Mouse (Mus musculus) neural tube, embryonic 13.5 days (tissue): ENCODE measurements around the gene Slc13a2. TPM values are rescaled to one million over a fixed set of nuclear protein-coding genes. Genes with fewer than 3 reads are reported as not detected.

Experiments
- ATAC-seq: fragments of 200-750 bp; cut with Nextera tagmentation; 2 replicates; pipeline ENCODE4 v1.8.0; 2017; ENCODE audit warnings: low read depth, mild to moderate bottlenecking, moderate TSS enrichment, moderate library complexity
- H3K27ac ChIP-seq: fragments of 300-500 bp; sonication (generic); replicated peaks from 2 replicates; pipeline ENCODE4 v1.5.1; 2015; ENCODE audit warnings: moderate library complexity, mild to moderate bottlenecking, inconsistent platforms
- H3K27me3 ChIP-seq: fragments of 300-500 bp; sonication (generic); 2 replicates; pipeline ENCODE4 v1.6.1; 2015; ENCODE audit warnings: mild to moderate bottlenecking, inconsistent platforms
- H3K36me3 ChIP-seq: fragments of 300-500 bp; sonication (generic); 2 replicates; pipeline ENCODE4 v1.6.1; 2015; ENCODE audit warnings: mild to moderate bottlenecking, inconsistent platforms
- H3K4me1 ChIP-seq: fragments of 300-500 bp; sonication (generic); replicated peaks from 2 replicates; pipeline ENCODE4 v1.6.1; 2015; ENCODE audit warnings: inconsistent platforms
- H3K4me2 ChIP-seq: fragments of 300-500 bp; sonication (generic); 2 replicates; pipeline ENCODE4 v1.6.1; 2015; ENCODE audit warnings: inconsistent platforms, mild to moderate bottlenecking, moderate library complexity
- H3K4me3 ChIP-seq: fragments of 300-500 bp; sonication (generic); 2 replicates; pipeline ENCODE4 v1.5.1; 2015; ENCODE audit warnings: mild to moderate bottlenecking, inconsistent platforms
- H3K9ac ChIP-seq: fragments of 300-500 bp; sonication (generic); 2 replicates; pipeline ENCODE4 v1.6.1; 2015; ENCODE audit warnings: moderate library complexity, mild to moderate bottlenecking, inconsistent platforms
- H3K9me3 ChIP-seq: fragments of 300-500 bp; sonication (generic); 2 replicates; pipeline ENCODE4 v1.6.1; 2016; ENCODE audit warnings: inconsistent platforms
- WGBS: fragments of 180-500 bp; shearing (Covaris S2); methylation state at CpG from one replicate; pipeline ENCODE4 v1.1.7; 2015; 5-methylcytosine and 5-hydroxymethylcytosine counted together
- polyA plus RNA-seq: library from polyadenylated mRNA; unstranded; fragments of >200 nt; fragmentation: Nextera tagmentation; extraction: Ambion mirVana; gene quantifications from 2 replicates; pipeline ENCODE4 v1.2.1, GENCODE M21; 2015

Gene Slc13a2
- polyA plus RNA-seq, 1 experiment from 2014 or later = not detected

DNA sequence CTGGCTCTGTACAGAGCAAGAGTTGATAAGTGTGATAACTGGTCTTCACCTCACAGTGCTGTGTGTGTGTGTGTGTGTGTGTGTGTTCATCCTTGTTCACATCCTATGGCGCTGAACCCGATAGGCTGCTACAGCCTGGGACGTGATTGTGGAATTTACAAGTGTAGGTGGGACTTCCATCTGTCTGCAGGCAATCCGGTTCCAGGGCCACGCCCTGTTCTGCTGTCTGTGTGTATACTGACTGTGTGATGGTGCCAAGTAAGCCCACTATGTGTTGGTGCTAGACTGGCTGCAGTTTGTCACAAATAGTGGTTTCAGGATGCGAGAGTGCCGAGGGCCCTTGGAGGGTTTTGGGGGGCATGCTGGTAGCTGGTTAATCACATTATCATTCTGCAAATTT, 39.7 kb downstream of the Slc13a2 start:
- no peaks in the 10 kb centered on the region for H3K4me1 ChIP-seq
- no peak overlapping the region for H3K27ac ChIP-seq
- no peak overlapping the region for H3K9ac ChIP-seq
- WGBS = 80% methylated on average over 7 of the region's 7 CpGs
- H3K36me3 ChIP-seq = no peaks in the 10 kb centered on the region
- ATAC-seq = no peak
- no peaks in the 10 kb centered on the region for H3K9me3 ChIP-seq
- H3K27me3 ChIP-seq = 0 out of 2 replicates have a peak, but pooled peaks cover 3% of the 10 kb centered on the region
- no peak overlapping the region for H3K4me3 ChIP-seq
- no peak overlapping the region for H3K4me2 ChIP-seq

DNA sequence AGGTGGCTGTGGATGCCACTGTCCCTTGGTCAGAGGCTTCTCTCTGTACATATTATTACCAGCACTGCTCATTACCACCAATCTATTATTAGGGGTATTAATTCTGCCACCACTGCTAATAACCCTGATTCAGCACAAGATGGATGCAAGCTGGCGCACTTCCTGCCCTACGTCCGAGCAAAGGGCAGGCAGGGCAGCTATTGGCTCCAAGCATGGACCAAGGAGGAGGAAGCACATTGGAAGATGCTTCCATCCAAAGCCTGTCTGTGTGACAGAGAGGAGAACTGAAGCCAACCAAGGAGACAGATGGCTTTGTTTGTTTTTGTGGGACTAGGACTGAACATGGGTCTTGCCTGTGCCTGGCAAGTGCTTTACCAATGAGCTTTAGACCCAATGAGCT, 41.0 kb downstream of the Slc13a2 start:
- no peaks in the 10 kb centered on the region for H3K9me3 ChIP-seq
- no peak overlapping the region for H3K4me3 ChIP-seq
- 0 out of 2 replicates have a peak, but pooled peaks cover 3% of the 10 kb centered on the region for H3K27me3 ChIP-seq
- ATAC-seq = no peak
- no peaks in the 10 kb centered on the region for H3K36me3 ChIP-seq
- WGBS = 87% methylated on average over 3 of the region's 3 CpGs
- H3K4me1 ChIP-seq = no peaks in the 10 kb centered on the region
- H3K9ac ChIP-seq = no peak overlapping the region
- H3K27ac ChIP-seq = no peak overlapping the region
- no peak overlapping the region for H3K4me2 ChIP-seq

DNA sequence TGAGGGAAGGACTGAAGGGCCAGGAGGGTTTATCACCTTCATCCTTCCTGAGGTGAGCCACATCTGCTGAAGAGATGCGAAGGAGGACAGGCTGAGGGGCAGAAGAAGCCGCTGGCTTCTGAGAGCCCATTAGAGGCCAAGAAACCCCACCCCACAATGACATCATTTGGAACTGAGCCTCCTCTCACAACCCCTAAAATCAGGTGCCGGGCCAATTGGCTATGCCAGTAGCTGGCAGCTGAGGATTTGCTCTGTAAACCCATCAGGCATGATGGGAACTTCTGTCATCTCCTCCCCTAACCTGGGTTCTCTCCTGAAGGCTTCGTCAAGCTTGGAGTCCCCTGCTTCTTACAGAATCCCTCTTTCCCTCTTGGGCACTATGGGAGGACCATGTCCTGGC, 41.7 kb downstream of the Slc13a2 start:
- Histone ChIP-seq H3K27me3 (0 out of 2 replicates have a peak, but pooled peaks cover 3% of the 10 kb centered on the region), H3K27ac (no peak overlapping the region), H3K4me3 (no peak overlapping the region), H3K4me1 (no peaks in the 10 kb centered on the region), H3K9ac (no peak overlapping the region), H3K36me3 (no peaks in the 10 kb centered on the region), H3K4me2 (no peak overlapping the region), H3K9me3 (no peaks in the 10 kb centered on the region)
- ATAC-seq = no peak
- WGBS = 76% methylated on average over 4 of the region's 4 CpGs

DNA sequence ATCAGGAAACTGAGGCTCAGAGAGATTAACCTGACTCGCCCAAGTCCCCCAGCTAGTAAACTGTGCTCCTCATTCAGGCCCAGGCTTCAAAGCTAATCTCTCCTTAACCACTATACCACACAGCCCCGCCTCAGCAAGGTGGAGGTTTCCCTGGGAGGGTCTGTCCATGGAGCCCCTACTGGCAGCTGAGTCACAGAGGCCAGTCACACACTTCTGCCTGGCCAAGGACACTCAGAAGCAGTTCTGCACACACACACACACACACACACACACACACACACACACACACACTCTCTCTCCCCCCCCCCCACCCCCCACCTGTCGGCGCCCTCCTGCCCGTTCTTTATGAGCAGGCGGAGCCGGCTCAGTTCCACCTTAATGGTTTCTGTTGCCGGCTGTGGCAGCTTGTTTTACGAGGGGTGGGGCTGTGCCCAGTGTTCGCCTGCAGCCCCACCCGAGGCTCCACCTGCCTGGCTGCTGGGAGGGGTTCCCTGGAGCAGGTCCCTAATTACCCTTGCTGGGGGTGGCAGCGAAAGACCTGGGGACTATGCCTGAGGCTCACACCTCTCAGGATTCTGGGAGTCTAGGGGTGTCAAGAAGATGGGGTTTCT, 44.4 kb downstream of the Slc13a2 start:
- WGBS = 16% methylated on average over 8 of the region's 12 CpGs

DNA sequence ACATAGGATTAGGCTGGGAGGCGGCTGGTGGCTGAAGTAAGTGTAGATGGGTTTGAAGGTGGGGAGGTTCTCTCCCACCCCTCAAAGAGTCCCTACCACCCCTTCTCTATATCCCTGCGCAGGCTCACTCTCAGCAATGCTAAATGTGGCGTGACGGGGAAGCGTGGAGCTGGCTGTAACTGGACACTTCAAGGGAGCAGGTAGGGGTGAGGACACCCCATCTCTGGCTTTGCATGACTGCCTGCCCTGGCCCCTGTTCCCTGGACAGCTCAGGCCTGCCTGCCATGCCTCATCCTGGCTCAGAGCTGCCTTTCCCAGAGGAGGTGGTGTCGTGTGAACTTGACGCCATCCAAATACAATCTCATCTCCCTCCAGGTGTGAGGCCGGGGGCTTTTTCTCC, 47.9 kb downstream of the Slc13a2 start:
- H3K27ac ChIP-seq = no peak overlapping the region
- H3K27me3 ChIP-seq = no peaks in the 10 kb centered on the region
- no peak overlapping the region for H3K9ac ChIP-seq
- 0 out of 2 replicates have a peak, but pooled peaks cover 5% of the 10 kb centered on the region for H3K4me1 ChIP-seq
- ATAC-seq = no peak
- no peak overlapping the region for H3K4me3 ChIP-seq
- 77% methylated on average over 8 of the region's 8 CpGs for WGBS
- H3K9me3 ChIP-seq = no peaks in the 10 kb centered on the region
- H3K36me3 ChIP-seq = no peaks in the 10 kb centered on the region
- no peak overlapping the region for H3K4me2 ChIP-seq

More for the DNA sequence above, 44.4 kb downstream of the Slc13a2 start:
- Histone ChIP-seq H3K27me3 (0 out of 2 replicates have a peak, but pooled peaks cover 3% of the 10 kb centered on the region), H3K9ac (no peak overlapping the region), H3K27ac (no peak overlapping the region), H3K9me3 (no peaks in the 10 kb centered on the region), H3K4me2 (no peak overlapping the region), H3K4me1 (0 out of 2 replicates have a peak, but pooled peaks cover 2% of the 10 kb centered on the region), H3K36me3 (no peaks in the 10 kb centered on the region), H3K4me3 (no peak overlapping the region)
- ATAC-seq = no peak

DNA sequence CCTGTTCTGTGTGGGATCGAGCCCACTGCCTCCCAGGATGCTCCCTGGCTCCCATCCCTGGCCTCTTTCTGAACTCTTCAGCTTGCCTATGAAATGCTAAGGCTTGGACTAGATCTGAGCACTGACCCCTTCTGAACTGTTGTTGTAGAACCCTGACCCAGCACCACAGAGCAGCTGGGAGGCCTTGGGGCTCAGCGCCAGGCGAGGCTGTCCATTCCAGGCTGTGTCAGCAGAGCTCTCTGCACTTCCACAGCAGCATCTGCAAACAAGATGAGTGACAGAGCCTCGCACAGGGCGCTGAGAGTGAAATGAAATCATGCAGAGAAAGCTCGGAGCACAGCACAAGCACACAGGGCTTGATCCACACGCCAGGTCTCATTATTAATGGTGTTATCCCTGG, 49.4 kb downstream of the Slc13a2 start:
- no peak overlapping the region for H3K9ac ChIP-seq
- WGBS = 51% methylated on average over 7 of the region's 7 CpGs

DNA sequence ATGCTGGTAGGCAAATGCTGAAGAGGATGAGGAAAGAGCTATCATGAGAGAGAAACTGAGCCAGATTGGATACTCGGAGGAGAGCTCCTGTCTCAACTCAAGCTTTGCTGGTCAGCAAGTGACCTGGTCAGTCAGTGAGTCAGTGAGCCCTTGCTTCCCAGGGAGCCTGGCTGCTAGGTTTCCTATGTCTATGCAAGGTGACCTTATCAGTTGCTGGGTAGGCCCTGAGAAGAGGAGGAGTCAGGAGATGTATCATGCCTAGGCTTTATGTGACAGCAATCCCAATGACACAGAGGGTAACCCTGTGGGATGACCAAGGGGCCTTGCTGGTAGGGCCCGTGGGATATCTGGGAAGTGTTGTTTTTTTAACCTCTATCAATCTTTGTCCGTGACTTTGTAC, 49.9 kb downstream of the Slc13a2 start:
- 0 out of 2 replicates have a peak, but pooled peaks cover 5% of the 10 kb centered on the region for H3K4me1 ChIP-seq
- no peaks in the 10 kb centered on the region for H3K36me3 ChIP-seq
- H3K27ac ChIP-seq = no peak overlapping the region
- WGBS = 71% methylated on average over 3 of the region's 3 CpGs
- no peaks in the 10 kb centered on the region for H3K9me3 ChIP-seq
- no peak overlapping the region for H3K4me2 ChIP-seq
- H3K4me3 ChIP-seq = no peak overlapping the region
- no peaks in the 10 kb centered on the region for H3K27me3 ChIP-seq
- ATAC-seq = no peak
- no peak overlapping the region for H3K9ac ChIP-seq

More for the DNA sequence above, 49.4 kb downstream of the Slc13a2 start:
- no peaks in the 10 kb centered on the region for H3K27me3 ChIP-seq
- no peak overlapping the region for H3K4me3 ChIP-seq
- no peaks in the 10 kb centered on the region for H3K36me3 ChIP-seq
- H3K4me1 ChIP-seq = 0 out of 2 replicates have a peak, but pooled peaks cover 5% of the 10 kb centered on the region
- ATAC-seq = no peak
- H3K9me3 ChIP-seq = no peaks in the 10 kb centered on the region
- no peak overlapping the region for H3K27ac ChIP-seq
- no peak overlapping the region for H3K4me2 ChIP-seq

DNA sequence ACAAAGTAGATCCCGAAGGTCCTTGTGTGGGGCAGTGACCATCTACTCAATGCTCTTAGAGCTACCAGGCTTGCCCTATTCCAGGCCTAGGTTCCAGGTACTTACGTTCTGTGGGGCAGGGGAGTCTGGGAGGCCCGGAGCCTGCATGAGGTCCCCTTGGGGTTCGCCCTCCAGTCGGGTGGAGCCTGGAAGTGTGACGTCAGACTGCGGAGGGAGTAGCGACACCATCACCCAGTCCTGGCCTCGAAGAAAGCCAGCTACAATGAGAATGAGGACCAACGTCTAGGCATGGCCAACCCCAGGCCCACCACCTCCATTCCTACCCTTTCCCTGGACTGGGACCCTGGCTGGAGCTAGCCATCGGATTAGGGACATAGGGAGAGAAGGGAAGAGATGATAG, 50.3 kb downstream of the Slc13a2 start:
- no peaks in the 10 kb centered on the region for H3K36me3 ChIP-seq
- no peaks in the 10 kb centered on the region for H3K27me3 ChIP-seq
- no peak overlapping the region for H3K4me2 ChIP-seq
- ATAC-seq = no peak
- WGBS = 94% methylated on average over 11 of the region's 11 CpGs
- H3K9me3 ChIP-seq = no peaks in the 10 kb centered on the region
- H3K4me3 ChIP-seq = no peak overlapping the region
- no peak overlapping the region for H3K9ac ChIP-seq
- 0 out of 2 replicates have a peak, but pooled peaks cover 5% of the 10 kb centered on the region for H3K4me1 ChIP-seq
- H3K27ac ChIP-seq = no peak overlapping the region

DNA sequence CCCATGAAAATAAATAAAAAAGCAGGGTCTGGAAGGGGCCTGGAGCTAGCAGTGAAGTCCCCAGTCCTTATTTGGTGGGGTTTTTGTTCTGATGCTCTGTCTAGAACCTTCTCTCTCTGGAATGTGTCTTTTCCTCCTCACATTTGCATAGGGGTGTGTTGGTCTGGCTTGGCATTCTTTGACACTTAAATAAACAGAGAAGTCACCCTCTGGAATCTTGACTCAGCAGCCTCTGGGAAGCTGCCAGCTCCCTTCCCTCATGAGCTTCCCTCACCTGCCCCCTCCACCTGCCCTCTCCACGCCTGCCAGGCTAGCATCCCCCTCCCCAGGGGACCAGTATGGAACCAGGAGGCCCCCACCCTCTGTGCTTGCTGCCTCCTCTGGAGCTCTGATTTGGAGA, 51.6 kb downstream of the Slc13a2 start:
- H3K36me3 ChIP-seq = no peaks in the 10 kb centered on the region
- 0 out of 2 replicates have a peak, but pooled peaks cover 5% of the 10 kb centered on the region for H3K4me1 ChIP-seq
- no peak overlapping the region for H3K4me3 ChIP-seq
- no peaks in the 10 kb centered on the region for H3K9me3 ChIP-seq
- no peaks in the 10 kb centered on the region for H3K27me3 ChIP-seq
- H3K27ac ChIP-seq = no peak overlapping the region
- ATAC-seq = no peak
- H3K9ac ChIP-seq = no peak overlapping the region
- H3K4me2 ChIP-seq = no peak overlapping the region
- 60% methylated on average over 1 of the region's 1 CpGs for WGBS

DNA sequence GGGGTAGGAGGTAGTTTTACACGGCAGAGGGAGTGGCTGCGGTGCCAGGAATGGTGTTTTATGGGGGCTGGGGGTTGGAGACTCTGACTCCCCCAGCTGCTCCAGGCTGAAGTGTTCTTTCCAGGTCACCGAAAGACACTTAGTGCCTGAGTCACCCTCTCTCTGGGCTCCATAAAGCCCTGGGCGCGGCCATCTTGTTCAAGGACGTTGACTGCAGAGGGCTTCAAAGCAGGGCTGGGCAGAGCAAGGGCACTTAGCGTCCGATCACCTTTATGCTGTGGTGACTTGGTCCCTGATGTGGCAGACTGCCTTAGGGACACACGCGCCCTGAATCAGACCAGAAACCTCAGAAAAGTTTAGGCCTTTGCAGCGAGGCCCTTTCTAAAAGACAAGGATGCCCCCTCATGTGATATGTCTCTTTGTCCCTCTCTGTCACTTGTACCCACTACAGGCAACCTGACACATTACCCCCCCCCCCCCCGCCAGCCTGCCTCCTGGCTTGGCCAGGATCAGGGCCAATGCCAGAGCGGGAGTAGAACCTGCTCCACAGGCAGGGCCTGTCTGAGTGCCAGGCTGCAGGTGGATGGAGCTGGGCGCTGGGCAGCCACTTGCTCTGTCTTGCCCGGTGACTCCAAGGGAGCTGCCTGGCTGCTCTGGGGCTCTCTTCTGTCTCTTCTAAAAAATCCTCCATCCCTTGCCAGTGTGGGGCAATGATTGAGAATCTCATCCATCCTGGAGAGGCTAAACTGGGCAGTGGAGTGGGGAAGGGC, 54.4 kb downstream of the Slc13a2 start:
- no peak overlapping the region for H3K4me3 ChIP-seq
- H3K9ac ChIP-seq = no peak overlapping the region
- H3K27ac ChIP-seq = no peak overlapping the region
- H3K4me1 ChIP-seq = 0 out of 2 replicates have a peak, but pooled peaks cover 3% of the 10 kb centered on the region
- no peaks in the 10 kb centered on the region for H3K36me3 ChIP-seq
- H3K4me2 ChIP-seq = no peak overlapping the region
- no peak for ATAC-seq
- 89% methylated on average over 15 of the region's 15 CpGs for WGBS
- H3K9me3 ChIP-seq = no peaks in the 10 kb centered on the region
- H3K27me3 ChIP-seq = no peaks in the 10 kb centered on the region

DNA sequence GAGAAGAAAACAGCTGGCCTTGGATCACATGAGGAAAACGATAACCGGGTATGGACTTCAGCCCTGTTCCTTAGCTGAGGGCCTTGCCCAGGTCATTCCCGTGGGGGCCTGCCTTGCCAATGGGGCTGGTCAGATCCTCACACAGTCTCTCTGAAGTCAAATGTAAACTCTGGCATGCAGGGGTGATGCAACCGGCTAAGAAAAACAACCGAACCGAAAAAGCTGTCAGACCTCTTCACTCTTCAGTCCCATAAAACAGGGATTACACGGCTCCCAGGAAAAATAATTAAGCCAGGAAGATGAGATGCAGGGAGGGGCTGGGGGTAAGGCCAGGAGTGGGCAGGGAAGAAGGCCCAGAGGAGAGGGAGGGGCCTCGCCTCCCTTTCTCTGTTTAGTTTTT, 57.9 kb downstream of the Slc13a2 start:
- no peaks in the 10 kb centered on the region for H3K36me3 ChIP-seq
- H3K4me2 ChIP-seq = no peak overlapping the region
- no peak overlapping the region for H3K9ac ChIP-seq
- H3K4me3 ChIP-seq = no peak overlapping the region
- no peaks in the 10 kb centered on the region for H3K9me3 ChIP-seq
- H3K4me1 ChIP-seq = no peaks in the 10 kb centered on the region
- no peaks in the 10 kb centered on the region for H3K27me3 ChIP-seq
- ATAC-seq = no peak
- H3K27ac ChIP-seq = no peak overlapping the region
- 59% methylated on average over 8 of the region's 8 CpGs for WGBS

DNA sequence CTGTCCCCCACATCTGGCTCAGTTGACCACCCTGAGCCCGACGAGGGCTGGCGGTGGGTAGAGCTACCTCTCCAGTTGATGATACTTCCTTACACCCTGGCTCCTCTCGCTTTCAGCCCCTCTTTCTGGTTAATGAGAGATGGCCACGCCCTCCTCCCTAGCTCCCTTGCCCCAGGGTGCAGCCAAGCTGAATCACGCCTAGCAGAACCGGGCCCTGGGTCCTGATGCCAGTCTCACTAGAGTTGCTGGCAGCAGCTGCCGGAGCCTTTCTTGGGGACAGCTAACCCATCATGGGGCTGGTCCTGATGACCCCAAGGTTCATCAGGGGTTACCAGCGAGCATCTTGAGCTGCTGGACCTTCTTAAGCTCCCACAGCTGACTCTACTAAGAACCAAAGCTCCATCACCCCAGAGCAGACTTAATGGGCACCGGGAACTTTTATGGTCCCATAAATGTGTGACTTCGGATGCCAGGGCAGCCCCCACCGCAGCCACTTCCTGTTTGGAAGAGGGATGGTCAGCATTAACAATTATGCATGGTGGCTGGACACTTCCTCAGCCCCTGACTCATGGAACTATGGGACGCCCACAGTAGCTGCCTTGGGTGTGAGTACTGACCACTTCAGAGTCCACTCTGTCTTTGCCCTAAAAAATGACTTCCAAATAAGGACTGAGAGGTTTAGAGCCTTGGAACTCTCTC, 58.6 kb downstream of the Slc13a2 start:
- Histone ChIP-seq H3K36me3 (no peaks in the 10 kb centered on the region), H3K9ac (no peak overlapping the region), H3K27ac (no peak overlapping the region), H3K9me3 (no peaks in the 10 kb centered on the region), H3K27me3 (no peaks in the 10 kb centered on the region), H3K4me2 (no peak overlapping the region), H3K4me3 (no peak overlapping the region), H3K4me1 (no peaks in the 10 kb centered on the region)
- no peak for ATAC-seq
- WGBS = 68% methylated on average over 13 of the region's 13 CpGs
